Mouse (Mus musculus) T-cell, adult 2 months (primary cell): Measurements from ENCODE around the gene Hist1h2an.
"Not testable (repeated sequence)": the region's sequence is repeated elsewhere in the genome, so short reads cannot be mapped to it uniquely, and the experiment has no call there.

ENCODE experiments used
- DNase-seq: peaks from one replicate; pipeline ENCODE4 v3.0.0; 2022; ENCODE audit warnings: low spot score

Hist1h2an gene

DNA sequence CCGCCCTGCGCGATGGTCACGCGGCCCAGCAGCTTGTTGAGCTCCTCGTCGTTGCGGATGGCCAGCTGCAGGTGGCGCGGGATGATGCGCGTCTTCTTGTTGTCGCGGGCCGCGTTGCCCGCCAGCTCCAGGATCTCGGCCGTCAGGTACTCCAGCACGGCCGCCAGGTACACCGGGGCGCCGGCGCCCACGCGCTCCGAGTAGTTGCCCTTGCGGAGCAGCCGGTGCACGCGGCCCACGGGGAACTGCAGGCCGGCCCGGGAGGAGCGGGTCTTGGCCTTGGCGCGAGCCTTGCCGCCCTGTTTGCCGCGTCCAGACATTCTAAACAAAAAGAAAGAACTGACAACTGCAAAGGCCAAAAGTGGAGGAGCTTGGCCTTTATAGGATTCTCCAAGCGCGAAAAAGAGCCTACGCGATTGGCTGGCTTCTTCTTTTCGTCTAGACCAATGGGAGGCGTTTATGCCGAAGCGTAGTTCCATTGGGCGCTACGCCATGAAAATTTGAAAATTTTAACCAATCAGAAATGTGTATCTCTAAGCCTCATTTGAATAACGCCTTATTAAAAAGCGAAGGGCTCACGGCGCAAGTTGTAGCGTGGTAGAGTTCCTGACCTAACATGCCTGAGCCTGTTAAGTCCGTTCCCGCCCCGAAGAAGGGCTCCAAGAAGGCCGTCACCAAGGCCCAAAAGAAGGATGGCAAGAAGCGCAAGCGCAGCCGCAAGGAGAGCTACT lies at the start of gene Hist1h2an, which contains the start of gene Hist1h2bp:
Gene Hist1h2an, minus strand, starts transcription at position 320 of the 731 bp plus-strand sequence.
Gene Hist1h2bp, plus strand, starts transcription at position 563 of the 731 bp plus-strand sequence.
- DNase-seq, result peak; percentile 85

DNA sequence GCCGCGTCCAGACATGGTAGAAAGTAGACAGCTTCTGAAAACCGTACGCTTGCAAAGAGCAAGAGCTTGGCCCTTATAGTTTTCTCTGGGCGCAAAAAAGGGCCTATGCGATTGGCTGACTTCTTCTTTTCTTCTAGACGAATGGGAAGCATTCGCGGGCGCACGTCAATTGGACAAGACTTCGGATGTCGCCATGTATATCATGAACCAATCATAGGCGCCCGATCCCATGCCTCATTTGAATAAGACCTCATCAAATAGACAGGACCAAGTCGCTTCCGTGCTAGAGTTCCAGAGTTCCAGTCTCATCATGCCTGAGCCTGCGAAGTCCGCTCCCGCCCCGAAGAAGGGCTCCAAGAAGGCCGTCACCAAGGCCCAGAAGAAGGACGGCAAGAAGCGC lies 46.4 kb upstream of the Hist1h2an start, which contains the start of the genes Hist1h2ap and Hist1h2br:
Gene Hist1h2ap, minus strand, starts transcription at position 47 of the 400 bp plus-strand sequence.
Gene Hist1h2br, plus strand, starts transcription at position 283 of the 400 bp plus-strand sequence.
- not testable (repeated sequence) for DNase-seq

DNA sequence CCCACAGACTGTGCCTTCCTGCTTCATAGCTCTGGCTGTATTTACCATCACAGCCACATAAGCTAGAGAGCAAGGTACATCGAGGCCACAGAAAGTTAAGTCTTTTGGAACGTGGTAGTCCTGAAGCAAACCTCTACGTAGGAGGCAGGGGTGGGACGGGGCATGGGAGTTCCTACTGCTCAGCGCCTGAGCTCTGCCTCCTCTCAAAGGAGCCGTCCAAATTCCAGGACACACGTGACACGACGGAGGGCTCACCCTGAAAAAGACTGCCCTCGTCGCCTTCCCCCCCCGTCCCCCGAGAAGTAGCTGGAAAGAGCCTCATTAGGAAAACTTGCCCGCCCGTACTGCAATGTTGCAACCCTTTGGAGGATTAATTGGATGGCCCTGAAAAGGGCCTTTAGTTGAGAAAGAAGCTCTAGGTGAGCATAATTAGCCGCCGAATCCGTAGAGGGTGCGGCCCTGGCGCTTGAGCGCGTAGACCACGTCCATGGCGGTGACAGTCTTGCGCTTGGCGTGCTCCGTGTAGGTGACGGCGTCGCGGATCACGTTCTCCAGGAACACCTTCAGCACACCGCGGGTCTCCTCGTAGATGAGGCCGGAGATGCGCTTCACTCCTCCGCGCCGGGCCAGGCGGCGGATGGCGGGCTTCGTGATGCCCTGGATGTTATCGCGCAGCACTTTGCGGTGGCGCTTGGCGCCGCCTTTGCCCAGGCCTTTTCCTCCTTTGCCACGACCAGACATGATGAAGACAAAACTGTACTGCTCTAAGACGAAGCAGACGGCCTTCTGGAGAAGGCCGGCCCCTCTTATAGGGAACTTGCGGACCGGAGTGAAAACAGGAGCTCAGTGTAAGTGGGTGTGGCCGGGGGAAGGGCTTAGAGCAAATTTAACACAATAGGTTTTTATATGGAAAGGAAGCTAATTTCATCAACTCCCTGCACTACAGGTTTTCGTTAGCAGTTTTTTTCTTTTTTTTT lies 44.7 kb upstream of the Hist1h2an start, which contains the start of gene Hist1h4n:
Gene Hist1h4n, minus strand, starts transcription at position 779 of the 977 bp plus-strand sequence.
- peak; percentile 35 for DNase-seq

DNA sequence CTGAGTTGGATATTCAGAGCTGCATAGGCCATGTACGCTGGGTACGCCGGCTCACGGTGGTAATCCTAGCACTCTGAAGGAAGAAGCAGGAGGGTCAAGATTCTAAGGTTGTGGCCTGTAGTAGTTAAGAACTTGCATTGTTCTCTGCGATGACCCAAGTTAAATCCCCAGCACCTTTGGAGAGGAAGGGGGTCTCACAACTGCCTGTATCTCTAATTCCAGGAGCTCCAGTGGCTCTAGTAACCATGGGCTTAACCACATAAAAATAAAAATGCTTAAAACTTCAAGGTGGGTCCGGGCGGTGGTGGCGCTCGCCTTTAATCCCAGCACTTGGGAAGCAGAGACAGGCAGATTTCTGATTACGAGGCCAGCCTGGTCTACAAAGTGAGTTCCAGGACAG lies 43.3 kb upstream of the Hist1h2an start:
- no peak for DNase-seq

DNA sequence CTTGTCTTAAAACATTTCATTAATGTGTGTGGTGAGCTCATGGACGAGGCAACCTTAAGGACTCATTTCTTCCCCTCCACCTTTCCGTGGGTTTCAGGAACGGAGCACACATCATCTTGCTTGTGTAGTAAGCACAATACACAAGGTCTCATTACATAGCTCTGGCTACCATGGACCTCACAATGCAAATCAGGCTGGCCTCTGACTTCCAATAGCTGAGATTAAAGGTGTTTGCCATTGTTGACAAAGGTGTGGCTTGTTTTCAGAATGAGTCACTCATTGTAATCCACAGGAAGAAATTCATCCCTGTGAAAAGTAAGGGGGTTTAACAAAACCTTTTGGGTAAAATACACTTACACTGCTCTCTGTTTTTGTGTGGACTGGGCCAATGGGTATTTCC lies 41.5 kb upstream of the Hist1h2an start:
- no peak for DNase-seq

DNA sequence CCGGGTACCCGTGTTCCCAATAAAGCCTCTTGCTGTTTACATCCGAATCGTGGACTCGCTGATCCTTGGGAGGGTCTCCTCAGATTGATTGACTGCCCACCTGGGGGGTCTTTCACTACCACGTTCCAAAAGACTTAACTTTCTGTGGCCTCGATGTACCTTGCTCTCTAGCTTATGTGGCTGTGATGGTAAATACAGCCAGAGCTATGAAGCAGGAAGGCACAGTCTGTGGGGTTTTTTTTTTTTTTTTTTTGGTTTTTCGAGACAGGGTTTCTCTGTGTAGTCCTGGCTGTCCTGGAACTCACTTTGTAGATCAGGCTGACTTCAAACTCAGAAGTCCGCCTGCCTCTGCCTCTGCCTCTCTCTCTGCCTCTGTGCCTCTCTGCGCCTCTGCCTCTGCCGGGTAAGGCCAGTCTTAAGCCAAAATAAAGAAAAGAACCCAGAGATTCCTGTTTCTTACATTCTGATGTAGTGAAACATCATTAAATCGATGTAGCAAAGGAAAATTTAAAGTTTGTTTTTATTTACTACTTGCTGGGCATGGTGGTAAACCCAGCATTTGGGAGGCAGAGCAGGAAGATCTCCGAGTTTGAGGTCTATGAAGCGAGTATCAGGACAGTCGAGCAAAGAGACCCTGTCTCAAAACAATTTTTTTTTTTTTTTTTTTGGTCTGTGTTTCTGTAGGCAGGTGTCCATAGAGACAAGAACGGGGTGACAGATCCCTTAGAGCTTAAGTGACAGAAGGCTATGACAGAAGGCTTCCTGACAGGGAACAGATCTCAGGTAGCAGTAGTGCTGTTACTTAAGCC lies 33.3 kb upstream of the Hist1h2an start:
- not testable (repeated sequence) for DNase-seq

DNA sequence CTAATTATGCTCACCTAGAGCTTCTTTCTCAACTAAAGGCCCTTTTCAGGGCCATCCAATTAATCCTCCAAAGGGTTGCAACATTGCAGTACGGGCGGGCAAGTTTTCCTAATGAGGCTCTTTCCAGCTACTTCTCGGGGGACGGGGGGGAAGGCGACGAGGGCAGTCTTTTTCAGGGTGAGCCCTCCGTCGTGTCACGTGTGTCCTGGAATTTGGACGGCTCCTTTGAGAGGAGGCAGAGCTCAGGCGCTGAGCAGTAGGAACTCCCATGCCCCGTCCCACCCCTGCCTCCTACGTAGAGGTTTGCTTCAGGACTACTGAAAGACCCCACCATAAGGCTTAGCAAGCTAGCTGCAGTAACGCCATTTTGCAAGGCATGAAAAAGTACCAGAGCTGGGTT lies 25.1 kb upstream of the Hist1h2an start:
- DNase-seq, result not testable (repeated sequence)

DNA sequence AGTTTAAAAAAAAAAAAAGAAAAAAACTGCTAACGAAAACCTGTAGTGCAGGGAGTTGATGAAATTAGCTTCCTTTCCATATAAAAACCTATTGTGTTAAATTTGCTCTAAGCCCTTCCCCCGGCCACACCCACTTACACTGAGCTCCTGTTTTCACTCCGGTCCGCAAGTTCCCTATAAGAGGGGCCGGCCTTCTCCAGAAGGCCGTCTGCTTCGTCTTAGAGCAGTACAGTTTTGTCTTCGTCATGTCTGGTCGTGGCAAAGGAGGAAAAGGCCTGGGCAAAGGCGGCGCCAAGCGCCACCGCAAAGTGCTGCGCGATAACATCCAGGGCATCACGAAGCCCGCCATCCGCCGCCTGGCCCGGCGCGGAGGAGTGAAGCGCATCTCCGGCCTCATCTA lies 24.5 kb upstream of the Hist1h2an start, which contains the start of gene Hist1h4m:
Gene Hist1h4m, plus strand, starts transcription at position 208 of the 400 bp plus-strand sequence.
- DNase-seq, result peak; percentile 54

DNA sequence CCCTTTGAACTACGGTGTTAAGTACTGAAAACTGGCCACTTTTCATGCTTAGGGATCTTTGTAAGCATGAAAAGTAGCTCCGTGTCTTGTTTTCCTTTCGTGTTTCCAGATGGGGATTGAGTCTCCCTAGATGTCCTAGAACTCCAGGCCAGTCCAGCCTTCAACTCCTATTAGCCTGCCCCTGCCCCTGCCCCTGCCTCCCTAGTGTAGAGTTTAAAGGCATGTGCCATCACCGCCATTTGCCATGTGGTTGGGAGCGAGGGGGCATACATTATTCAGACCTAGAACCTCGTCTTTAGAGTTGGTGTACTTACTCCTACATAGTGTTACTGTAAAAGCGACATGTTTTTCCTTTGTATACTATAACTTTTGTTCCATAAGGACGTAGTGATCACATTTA lies 24.1 kb upstream of the Hist1h2an start:
- not testable (repeated sequence) for DNase-seq

DNA sequence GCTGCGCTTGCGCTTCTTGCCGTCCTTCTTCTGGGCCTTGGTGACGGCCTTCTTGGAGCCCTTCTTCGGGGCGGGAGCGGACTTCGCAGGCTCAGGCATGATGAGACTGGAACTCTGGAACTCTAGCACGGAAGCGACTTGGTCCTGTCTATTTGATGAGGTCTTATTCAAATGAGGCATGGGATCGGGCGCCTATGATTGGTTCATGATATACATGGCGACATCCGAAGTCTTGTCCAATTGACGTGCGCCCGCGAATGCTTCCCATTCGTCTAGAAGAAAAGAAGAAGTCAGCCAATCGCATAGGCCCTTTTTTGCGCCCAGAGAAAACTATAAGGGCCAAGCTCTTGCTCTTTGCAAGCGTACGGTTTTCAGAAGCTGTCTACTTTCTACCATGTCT lies 23.1 kb upstream of the Hist1h2an start, which contains the start of the genes Hist1h2bq and Hist1h2ao:
Gene Hist1h2bq, minus strand, starts transcription at position 125 of the 400 bp plus-strand sequence.
Gene Hist1h2ao, plus strand, starts transcription at position 393 of the 400 bp plus-strand sequence.
- not testable (repeated sequence) for DNase-seq

DNA sequence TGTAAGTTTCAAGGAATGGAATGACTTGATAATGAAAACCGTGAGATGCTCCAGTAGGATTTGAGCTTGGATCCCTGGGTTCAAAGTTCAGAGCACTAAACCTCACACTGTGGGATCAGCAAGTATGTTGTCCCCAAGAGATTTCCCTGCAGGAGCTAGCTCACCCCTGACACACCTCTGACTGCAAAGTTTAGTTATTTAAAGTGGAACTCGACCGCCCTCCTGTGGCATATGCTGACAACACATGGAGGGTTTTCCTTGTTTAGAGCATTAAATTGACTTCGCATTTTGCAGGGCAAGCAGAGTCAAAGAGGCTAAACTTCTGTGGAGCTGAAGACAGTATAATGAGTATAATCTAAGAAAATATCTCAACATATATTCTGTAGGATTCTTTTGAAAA lies 16.0 kb upstream of the Hist1h2an start:
- DNase-seq, result not testable (repeated sequence)

DNA sequence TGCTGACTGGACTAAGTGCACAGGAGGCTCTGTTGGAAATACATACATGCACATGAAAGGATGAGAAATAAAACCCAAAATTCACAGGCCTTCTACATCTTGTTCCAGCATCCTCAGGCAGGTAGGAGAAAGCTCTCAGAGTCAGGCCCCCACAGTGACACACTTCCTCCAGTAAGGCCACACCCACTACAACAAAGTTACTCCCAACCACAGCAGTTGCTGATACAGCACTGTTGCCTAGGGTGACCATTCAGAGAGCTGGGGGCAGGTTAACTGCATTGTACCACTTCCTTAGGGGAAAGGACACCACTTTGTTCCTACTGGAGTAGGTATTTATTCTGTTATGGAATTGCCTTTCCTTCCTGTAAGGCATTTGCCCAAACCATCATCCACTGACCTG lies 10.1 kb upstream of the Hist1h2an start:
- not testable (repeated sequence) for DNase-seq

DNA sequence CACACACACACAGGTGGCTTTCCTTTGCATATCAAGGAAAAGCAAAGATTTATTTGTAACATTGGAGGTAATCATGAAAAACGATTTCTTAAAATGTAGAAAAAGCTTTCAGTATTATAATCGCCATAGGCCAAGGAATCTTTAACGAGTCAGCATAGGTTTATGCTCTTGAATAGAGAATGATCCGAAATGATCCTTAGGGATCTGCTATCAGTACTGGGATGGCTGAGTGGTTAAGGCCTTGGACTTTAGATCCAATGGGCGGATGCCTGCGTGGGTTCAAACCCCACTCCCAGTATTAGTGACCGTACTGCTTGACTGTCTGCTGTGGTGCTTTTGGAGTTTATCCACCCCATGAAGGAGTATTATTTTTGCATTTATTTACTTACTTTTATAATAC lies 8.6 kb upstream of the Hist1h2an start:
- no peak for DNase-seq

DNA sequence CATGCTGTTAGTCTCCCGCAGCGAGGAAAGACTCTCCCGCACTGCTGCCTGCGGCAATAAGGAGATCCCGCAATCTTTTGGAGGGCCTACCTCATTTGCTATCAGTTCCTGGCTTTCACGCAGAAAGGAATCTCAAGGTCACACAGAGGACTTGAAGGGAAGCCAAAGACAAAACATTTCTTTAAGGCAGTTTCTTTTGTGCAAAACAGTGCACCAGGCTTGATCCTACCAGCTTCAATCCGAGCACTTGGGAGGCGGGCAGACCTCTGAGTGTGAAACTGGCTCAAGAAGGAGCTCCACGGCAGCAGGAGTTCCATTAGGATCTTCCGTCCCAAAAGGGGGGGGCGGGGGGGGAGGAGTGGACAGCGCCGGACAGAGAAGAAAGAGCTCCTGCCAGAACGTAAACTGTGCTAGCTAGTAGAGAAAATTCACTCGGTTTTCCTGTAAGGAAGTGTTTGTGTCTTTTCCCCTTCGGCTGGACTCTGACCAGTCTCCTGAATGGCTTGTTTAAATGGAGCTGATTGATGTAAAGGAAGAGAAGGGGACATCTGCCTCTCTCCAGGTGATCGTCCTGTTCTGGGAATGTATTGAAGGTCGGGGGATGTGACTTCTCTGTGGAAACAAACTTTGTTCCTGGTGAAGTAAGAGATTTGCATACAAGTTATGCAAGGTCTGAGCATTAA lies 3.7 kb upstream of the Hist1h2an start:
- DNase-seq, result no peak

DNA sequence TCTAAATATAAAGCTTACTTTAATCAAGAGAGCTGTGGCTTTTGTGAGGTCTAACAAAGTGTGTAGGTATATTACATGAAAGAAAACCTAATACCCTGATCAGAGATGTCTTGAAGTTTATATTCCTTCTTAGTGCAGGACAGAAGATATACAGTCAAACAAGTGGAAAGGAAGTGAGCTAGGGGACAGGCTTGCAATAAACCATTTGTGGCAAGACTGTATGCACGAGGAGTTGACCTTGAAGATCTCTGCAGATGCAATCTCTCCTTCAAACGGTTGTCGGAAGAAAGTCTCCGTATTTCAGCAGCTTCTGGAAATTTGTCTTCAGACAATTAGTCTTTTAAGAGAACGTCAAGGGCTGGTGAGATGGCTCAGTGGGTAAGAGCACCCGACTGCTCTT lies 2.9 kb upstream of the Hist1h2an start:
- no peak for DNase-seq

DNA sequence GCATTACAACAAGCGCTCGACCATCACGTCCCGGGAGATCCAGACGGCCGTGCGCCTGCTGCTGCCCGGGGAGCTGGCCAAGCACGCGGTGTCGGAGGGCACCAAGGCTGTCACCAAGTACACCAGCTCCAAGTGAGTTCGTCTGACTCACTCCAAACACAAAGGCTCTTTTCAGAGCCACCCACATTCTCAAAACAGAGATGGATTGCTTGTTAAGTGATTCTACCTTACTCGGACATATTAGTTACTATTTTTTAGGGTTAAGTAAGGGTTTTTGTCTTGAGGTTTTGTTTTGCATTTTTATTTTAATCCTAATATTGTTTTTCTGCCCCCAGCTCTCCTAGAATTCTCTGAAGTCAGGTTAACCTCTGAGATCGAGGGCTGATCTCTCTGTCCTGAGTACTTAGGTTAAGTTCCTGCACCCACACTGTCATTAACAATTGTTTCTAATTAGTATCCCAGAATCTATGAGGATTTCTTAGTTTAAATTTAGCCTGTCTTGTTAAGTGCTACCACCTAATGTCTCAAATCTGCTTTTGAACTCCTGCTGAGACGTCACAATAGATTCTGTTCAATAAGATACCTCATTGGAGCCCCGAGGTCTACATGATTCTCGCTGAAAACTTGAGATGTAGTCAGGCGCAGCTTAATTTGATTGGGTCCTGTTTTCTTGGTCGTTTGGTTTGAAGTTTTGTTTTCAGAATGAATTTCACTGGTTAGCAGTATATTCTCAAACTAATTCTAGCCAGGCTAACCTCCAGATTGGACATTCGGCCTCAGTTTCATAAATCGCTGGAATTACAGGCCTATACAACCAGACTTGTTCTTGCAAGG lies 959 bp upstream of the Hist1h2an start:
- no peak for DNase-seq

DNA sequence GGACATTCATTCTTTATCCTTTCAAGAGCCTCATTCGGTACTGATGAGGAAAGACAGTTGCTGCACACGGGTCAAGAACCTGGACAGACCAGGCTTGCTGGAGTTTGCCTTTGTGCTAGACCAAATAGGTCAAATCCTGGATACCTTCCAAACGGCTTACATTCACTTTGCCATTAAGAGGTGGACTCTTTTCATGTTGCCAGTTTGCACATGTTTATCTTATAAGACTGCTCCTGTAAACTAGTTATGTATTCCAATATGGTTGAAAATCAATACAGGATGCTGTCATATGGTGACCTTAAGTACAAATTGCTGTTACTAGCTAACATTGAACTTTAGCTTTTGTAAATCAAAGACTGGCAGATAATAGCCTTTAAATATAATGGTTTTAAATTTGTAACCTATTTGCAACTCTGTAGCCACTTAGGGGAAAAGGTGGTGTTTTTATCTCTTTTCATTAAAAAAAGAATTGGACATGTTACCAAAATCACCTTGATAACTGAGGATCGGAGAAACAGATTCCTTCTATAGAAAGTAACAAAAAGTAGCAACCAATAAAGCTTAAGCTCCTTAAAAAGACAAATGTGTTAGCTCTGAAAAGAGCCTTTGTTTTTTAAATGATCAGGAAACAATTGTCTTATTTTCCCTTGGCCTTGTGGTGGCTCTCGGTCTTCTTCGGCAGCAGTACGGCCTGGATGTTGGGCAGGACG lies 674 bp downstream of the Hist1h2an start:
- no peak for DNase-seq

DNA sequence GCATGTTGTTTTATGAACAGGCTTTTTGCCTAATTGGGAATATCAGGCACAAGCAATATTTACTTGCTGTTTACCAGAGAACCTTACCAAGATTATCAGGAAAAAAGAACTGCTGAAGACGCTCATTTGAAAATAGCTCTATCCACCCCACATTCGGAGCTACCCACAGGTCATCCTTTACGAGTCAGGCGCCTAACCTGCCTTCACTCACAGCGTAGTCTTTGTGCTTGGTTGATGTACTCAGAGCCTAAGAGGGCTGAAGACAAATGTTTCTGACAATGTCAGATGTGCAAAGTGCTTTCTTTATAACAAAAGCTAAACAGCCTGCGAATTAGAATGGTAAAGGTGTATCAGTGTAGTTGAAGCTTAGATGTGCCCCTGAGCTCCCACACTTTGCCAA lies 2.7 kb downstream of the Hist1h2an start:
- no peak for DNase-seq

DNA sequence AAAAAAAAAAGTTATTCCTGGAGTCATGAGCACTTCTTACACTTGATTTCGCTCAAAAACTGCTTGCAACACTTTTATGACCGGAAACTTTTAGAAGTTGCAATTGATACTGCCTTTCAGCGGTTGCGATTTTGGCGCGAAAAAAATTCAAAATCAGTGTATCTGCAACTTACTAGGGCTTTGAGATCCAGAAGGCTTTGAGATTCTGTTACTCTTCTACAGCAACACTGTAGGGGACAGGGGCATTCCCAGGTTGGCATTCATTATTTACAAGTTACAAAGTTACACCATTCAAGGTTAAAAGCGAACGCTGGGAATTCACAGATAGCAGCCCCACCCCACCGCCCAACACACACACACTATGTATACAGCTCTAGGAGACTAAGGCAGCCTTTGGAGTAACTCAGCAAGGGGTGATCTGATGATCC lies 3.3 kb downstream of the Hist1h2an start:
- DNase-seq, result peak; percentile 50
